Mouse (Mus musculus) gastrocnemius, adult 18-20 months (tissue): ENCODE results near the gene Gnpnat1. TPM values are rescaled to one million over a fixed set of nuclear protein-coding genes. Genes with fewer than 3 reads are reported as not detected.

Experiments used
- microRNA-seq: library from miRNA; unstranded; fragments of <30 nt; microRNA quantifications from one replicate; pipeline ENCODE4 v1.2.0, GENCODE M21; 2021
- total RNA-seq, 2 experiments: library from RNA; stranded (reverse); gene quantifications; 2 replicates each; pipeline ENCODE4 v1.2.3; 2021

Gene Gnpnat1
- total RNA-seq, 2 experiments from 2014 or later, result 8.4 to 9.0 TPM

Small RNA genes lying within 50 kb of the gene (microRNA-seq; reads per million reads assigned to microRNA genes)
- not detected for gene Gm25353

Other genes starting within 250 kb of the Gnpnat1 start
- gene Gpr137c, start 185.2 kb downstream of the Gnpnat1 start, total RNA-seq, result 1 to 10 TPM; 2.2 to 3.7 TPM
- gene Txndc16, start 184.6 kb downstream of the Gnpnat1 start, total RNA-seq, result 1 to 10 TPM; 9.3 to 9.4 TPM
- gene Ero1l, start 86.1 kb downstream of the Gnpnat1 start, total RNA-seq, result 1 to 10 TPM; 4.6 TPM
- gene Psmc6, start 75.1 kb downstream of the Gnpnat1 start, total RNA-seq, result 100 to 1,000 TPM in 1 of 2 experiments, 10 to 100 TPM in 1; 93.0 to 100 TPM
- gene Styx, start 53.8 kb downstream of the Gnpnat1 start, total RNA-seq, result 10 to 100 TPM; 74.6 to 80.4 TPM
- 100 to 1,000 TPM; 222 to 227 TPM for gene Fermt2, start 125.2 kb upstream of the Gnpnat1 start, total RNA-seq